Mouse (Mus musculus) CD4-positive, CD25-positive, alpha-beta regulatory T cell, adult 2 months (primary cell): ENCODE results near the gene Cdk15.

Experiments
- DNase-seq: peaks from one replicate; pipeline ENCODE4 v3.0.0-alpha.2; 2012; ENCODE audit warnings: low read depth, low spot score

Gene Cdk15

GRCm38 (mm10) chr1:59370355-59370950 is 113.7 kb downstream of the Cdk15 start:
- DNase-seq: no peak

- no peak for DNase-seq
Measured at GRCm38 (mm10) chr1:59376021-59376548, 119.4 kb downstream of the Cdk15 start.

- DNase-seq: no peak
Measured at GRCm38 (mm10) chr1:59376557-59376956, 119.9 kb downstream of the Cdk15 start.

GRCm38 (mm10) chr1:59377312-59377711 is 120.6 kb downstream of the Cdk15 start:
- no peak for DNase-seq

- no peak for DNase-seq
Measured at GRCm38 (mm10) chr1:59380926-59381325, 124.2 kb downstream of the Cdk15 start.

- DNase-seq: no peak
Measured at GRCm38 (mm10) chr1:59381483-59381882, 124.8 kb downstream of the Cdk15 start.

- DNase-seq: no peak
Measured at GRCm38 (mm10) chr1:59382516-59382915, 125.8 kb downstream of the Cdk15 start.

GRCm38 (mm10) chr1:59383049-59383610 is 126.4 kb downstream of the Cdk15 start:
- DNase-seq: no peak

GRCm38 (mm10) chr1:59384400-59384799 is 127.7 kb downstream of the Cdk15 start:
- DNase-seq: no peak

GRCm38 (mm10) chr1:59385641-59386040 is 128.9 kb downstream of the Cdk15 start:
- DNase-seq: no peak

- no peak for DNase-seq
Measured at GRCm38 (mm10) chr1:59387542-59388314, 131.0 kb downstream of the Cdk15 start.

GRCm38 (mm10) chr1:59389181-59389580 is 132.5 kb downstream of the Cdk15 start:
- no peak for DNase-seq

- no peak for DNase-seq
Measured at GRCm38 (mm10) chr1:59391736-59392135, 135.0 kb downstream of the Cdk15 start.

- no peak for DNase-seq
Measured at GRCm38 (mm10) chr1:59394072-59394471, 137.4 kb downstream of the Cdk15 start.

GRCm38 (mm10) chr1:59394616-59395015 is 137.9 kb downstream of the Cdk15 start:
- DNase-seq: no peak

GRCm38 (mm10) chr1:59395992-59396391 is 139.3 kb downstream of the Cdk15 start:
- DNase-seq: no peak

- DNase-seq: no peak
Measured at GRCm38 (mm10) chr1:59399554-59400325, 143.0 kb downstream of the Cdk15 start.

GRCm38 (mm10) chr1:59401253-59401652 is 144.5 kb downstream of the Cdk15 start:
- no peak for DNase-seq
